Mouse (Mus musculus) CD4-positive, CD25-positive, alpha-beta regulatory T cell, adult 2 months (primary cell): Measurements from ENCODE around the gene Mblac1.
"Not testable (repeated sequence)": the region's sequence is repeated elsewhere in the genome, so short reads cannot be mapped to it uniquely, and the experiment has no call there.

ENCODE experiments used
- DNase-seq: peaks from one replicate; pipeline ENCODE4 v3.0.0-alpha.2; 2012; ENCODE audit warnings: low read depth, low spot score

The Mblac1 gene

DNA sequence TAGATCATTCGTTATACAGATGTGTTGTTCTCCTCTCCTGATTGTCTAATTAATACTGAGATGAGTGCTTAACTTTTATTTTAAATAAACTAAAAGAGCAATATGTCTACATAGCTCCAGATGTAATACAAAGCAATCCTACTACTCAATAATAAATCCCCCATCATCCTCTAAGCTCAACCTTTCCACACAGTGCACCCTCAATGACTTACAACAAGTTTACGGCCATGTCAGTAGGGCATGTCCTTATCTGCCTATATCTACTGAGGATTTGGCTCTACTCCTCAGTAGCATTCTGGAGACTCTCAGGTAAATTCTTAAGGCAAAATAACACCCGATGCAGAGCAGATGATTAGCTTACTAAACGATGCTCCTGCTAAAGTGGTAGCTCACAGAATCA is 13.8 kb downstream of the Mblac1 start:
- DNase-seq, result no peak

DNA sequence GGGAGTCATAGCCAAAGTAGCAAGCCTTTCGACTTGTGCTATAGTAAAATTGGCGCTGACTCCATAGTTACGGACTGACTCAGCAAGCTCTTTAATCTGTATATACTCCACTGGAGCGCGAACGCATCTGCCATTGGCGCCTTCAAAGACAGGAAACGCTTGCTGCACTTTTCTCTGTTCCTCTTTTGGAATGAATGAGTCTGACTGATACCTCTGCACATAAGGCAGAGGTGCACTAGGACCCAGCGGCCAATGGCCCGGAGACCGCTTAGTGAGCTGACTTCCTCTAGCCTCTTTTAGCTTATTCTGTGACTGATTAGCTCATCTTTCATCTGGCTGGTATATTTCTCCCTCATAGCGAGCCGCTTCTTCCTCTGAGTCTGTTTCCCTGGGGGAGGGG is 22.5 kb downstream of the Mblac1 start:
- not testable (repeated sequence) for DNase-seq

DNA sequence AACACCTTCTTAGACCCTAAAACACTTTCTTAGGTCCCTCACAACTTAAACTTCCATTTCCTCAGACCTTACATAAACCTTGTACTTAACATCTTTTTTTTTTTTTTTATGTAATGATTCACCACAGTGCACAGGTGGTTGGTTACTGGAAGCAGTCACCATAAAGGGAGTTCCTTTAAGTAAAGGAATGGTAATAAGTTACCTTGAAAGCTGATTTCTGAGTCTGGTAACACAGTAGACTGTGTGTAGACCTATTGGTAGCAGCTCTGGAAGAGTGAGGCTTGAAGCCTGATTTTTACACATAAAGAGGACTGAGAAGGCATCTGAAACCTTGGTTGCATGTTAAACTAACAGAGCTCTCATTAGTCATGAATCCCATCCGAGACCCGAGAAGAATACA is 25.8 kb downstream of the Mblac1 start:
- no peak for DNase-seq

DNA sequence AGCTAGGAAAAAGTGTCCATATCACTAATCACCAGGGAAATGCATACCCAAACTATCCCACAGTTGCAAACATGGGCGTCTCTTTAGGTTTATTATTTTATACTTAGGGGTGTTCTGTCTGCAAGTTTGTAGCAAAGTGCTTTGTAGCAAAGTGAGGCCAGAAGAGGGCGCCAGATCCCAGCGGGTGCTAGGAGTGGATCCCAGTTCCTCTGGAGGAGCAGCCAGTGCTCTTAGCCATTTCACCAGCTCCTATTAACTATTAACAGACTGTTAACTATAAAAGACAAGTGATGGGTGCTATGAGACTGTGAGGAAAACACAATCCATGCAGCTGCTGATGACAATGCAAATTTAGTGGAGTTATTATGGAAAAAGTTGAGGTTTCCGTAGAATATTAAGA is 28.0 kb downstream of the Mblac1 start:
- DNase-seq, result peak; percentile 85

DNA sequence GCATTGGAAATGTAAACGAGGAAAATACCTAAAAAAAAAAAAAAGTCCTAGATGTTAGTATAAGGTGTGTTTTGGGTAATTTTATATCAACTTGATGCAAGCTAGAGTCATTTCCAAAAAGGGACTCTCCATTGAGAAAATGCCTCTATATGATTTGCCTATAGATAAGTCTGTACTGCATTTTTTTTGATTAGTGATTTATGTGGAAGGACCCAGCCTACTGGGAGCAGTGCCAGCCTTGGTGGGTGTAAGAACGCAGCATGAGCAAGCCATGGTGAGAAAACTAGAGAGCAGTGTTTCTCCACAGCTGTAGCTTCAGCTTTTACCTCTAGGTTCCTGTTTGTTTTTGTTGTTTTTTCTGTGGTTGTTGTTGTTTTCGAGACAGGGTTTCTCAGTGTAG is 29.2 kb downstream of the Mblac1 start:
- no peak for DNase-seq

DNA sequence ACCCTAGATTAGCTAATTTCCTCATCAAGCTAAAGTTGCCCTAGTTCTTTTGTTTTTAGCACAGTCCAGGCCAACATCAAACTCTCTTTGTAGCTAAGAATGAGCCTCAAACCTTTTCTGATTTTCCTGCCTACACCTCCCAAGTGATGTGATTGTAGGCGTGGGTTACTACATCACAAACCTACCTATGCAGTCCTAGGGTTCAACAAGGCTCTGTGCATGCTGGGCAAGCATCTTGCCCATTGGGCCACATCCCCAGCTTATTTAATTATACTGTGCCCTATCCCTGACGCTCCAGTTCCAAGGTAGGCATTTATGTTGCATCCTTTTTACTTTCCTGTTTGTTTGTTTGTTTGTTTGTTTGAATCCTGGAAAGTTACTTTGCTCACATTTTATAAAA is 31.6 kb downstream of the Mblac1 start, which contains the start of gene Nxpe5:
Gene Nxpe5 (plus strand): TSS at position 199 of the 400 bp plus-strand sequence.
- no peak for DNase-seq

DNA sequence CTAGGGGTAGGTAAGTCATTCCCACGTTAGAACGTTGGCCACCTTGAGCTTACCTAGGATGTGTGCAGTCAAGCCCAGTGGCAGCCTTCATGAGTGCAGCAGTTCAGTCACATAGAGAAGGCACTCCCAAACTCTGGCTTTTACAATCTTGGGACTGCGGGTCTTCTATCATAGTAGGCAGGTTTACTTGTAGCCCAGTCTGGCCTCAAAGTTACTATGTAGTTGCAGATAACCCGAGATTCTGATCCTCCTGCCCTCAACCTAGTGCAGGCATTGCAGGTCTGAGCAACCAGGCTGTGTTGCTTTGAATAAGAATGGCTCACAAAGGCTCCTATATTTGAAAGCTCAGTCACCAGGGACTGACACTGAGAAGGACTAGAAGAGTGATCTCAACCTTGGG is 32.4 kb downstream of the Mblac1 start:
- DNase-seq, result no peak

DNA sequence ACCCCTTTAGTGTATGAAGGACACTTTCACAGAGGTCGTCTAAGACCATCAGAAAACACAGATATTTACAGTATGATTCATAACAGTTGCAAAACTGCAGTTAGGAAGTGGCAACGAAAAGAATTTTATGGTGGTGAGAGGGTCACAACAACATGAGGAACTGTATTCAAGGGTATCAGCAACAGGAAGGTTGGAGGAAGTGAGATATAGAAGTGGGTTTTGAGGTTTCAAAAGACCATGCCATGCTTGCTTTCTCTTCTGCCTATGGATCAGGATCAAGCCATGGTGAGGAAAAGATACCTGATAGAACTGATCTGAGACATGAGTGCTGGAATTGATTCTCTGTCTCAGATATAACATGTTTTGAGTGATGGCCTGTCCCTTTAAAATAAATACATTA is 33.3 kb downstream of the Mblac1 start:
- DNase-seq, result no peak

DNA sequence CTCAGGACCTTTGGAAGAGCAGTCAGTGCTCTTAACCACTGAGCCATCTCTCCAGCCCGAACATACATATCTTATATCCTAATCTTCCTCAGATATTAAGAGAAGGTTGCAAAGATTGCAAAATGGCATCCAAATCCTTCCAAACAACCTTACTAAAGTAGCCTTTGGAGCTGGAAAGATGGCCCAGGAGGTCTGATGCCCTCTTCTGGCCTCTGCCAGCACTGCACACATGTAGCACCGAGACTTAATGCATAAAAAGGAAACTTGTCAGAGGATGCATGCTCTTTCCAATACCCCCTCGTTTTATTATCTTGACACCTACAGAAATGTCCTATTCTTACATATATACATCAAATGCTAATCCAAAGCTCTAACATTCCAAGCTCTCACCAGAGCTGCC is 33.9 kb downstream of the Mblac1 start:
- peak; percentile 50 for DNase-seq

DNA sequence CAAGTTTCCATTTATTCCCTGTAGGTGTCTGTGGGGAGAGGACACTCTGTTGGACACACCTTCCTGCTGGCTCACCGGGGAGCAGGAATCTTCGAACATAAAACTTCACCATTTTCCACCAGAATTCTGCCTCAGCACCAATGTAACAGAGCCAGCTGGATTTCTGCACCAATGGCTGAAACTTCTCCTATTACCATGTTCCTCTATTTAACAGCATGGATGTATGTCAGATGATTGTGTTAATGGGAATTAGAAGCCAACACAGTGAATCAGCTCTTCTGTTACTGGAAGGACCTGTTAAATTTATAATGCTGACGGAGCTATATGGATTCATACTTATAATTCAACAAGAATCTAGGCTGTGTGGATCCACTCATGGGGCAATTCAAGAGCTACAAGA is 35.4 kb downstream of the Mblac1 start:
- DNase-seq, result no peak

DNA sequence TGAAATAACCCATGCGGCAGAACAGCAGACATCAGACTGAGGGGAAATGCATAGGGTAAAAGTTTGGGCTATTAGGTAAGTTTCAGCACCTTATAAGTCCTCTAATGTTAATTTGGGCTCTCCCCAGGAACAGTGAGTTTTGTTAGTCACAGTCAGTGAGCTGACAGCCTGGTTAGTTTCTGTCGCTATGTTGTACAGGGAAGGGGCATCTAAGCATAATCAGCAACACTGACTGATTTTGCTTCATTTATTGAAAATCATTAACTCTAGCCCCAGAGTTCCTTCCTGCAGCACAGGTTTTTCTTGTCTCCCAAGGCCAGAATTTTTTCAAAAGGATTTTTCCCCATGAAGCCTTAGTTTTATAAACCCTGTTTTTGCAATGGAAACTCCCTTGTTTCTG is 39.7 kb downstream of the Mblac1 start:
- DNase-seq, result no peak

DNA sequence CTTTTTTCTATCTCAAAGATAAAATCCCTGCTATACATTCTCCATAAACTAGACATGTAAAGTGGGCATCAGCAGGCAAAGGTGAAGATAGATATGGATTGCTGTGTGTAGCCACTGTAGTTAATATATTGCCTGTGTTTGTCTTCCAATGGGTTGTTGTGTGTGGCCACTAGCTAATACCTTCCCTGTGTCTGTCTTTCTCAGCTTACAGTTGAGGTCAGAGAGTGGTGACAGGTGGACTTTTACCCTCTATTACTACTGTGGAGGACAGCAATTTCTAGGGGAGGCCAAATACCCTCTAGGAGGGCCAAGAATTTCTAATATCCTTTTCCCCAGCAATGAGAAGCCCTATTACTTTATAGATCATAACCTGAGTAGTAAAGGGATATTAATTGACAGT is 40.1 kb downstream of the Mblac1 start:
- DNase-seq, result no peak

DNA sequence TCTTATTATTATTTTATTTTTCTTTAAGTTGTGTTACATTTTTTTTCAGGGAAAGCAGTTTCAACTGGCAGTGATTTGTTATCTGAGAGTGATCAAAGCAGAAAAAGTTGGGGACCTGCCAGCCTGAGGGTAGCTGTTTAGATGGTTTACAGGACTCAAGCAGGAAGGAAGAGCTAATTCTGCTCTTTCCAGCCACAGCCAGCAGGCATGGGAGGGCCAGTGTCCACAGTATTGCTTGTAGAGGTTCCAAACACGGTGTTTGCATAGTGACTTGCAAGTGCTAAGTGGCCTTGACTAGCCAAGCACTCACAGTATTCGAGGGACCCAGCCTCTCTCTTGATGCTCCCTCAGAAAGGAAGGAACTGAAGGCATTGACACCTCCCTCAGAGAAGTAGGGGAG is 47.4 kb downstream of the Mblac1 start:
- no peak for DNase-seq
